Comparison of ENCODE assay signal across 25 mouse cellular contexts in genomic region chr5:123178792-123179191, GRCm38 (mm10). TPM values are rescaled to one million over a fixed set of nuclear protein-coding genes. Genes with fewer than 3 reads are reported as not detected.
DNase-seq lines count a peak whose midpoint lies in the region; ATAC-seq and TF ChIP-seq lines count a peak whose summit lies in the region.
"Had no signal": no experiment of that assay in that cellular context is flagged by ENCODE, and none has a peak within 500 bp of the region (broad histone marks: within the 10 kb centered on the region; RNA-seq: fewer than 3 reads in every experiment).

No protein-coding gene starts in this region.

- no peak for ATAC-seq in liver, postnatal 0 days
- no peak for ATAC-seq in liver, embryonic 11.5 days (replicated peaks; ENCODE audit: low FRiP score)
- ATAC-seq in CD4-positive, CD25-positive, alpha-beta regulatory T cell, adult 4 months: peak; percentile 34
- ATAC-seq: forebrain, embryonic 16.5 days; intestine, embryonic 15.5 days; Patski had no signal

- 84% methylated on average over 5 of the region's 5 CpGs for WGBS in liver, postnatal 0 days (ENCODE audit: insufficient replicate concordance)
- 86% methylated on average over 5 of the region's 5 CpGs for WGBS in liver, embryonic 11.5 days

- no peaks in the 10 kb centered on the region for H3K9me3 ChIP-seq in liver, postnatal 0 days (ENCODE audit: low read length)
- no peaks in the 10 kb centered on the region for H3K9me3 ChIP-seq in liver, embryonic 11.5 days (ENCODE audit: control insufficient read depth, low read length)
- H3K9me3 ChIP-seq: embryonic facial prominence, embryonic 12.5 days; embryonic facial prominence, embryonic 15.5 days; forebrain, embryonic 12.5 days; hindbrain, embryonic 12.5 days; hindbrain, embryonic 15.5 days; intestine, embryonic 15.5 days had no signal

- H3K4me3 ChIP-seq in liver, postnatal 0 days (ENCODE audit: low read depth, low read length): no peak overlapping the region
- no peak overlapping the region for H3K4me3 ChIP-seq in liver, embryonic 11.5 days (ENCODE audit: low read depth, low read length)
- H3K4me3 ChIP-seq: embryonic facial prominence, embryonic 12.5 days; embryonic facial prominence, embryonic 15.5 days; forebrain, embryonic 12.5 days; heart, adult 2 months; hindbrain, embryonic 12.5 days; hindbrain, embryonic 15.5 days; intestine, embryonic 15.5 days had no signal

- H3K4me1 ChIP-seq in liver, postnatal 0 days (ENCODE audit: insufficient read depth): peaks cover 2% of the 10 kb centered on the region; the same call in 1 of the 2 replicates
- no peaks in the 10 kb centered on the region for H3K4me1 ChIP-seq in liver, embryonic 11.5 days (replicated peaks; ENCODE audit: control insufficient read depth, insufficient read depth, low read length)
- H3K4me1 ChIP-seq: embryonic facial prominence, embryonic 12.5 days; embryonic facial prominence, embryonic 15.5 days; forebrain, embryonic 12.5 days; hindbrain, embryonic 12.5 days; hindbrain, embryonic 15.5 days; intestine, embryonic 15.5 days had no signal

- peak overlapping the region; percentile 33 for H3K4me2 ChIP-seq in liver, postnatal 0 days (ENCODE audit: low read depth, low read length)
- H3K4me2 ChIP-seq in liver, embryonic 11.5 days: no peak overlapping the region
- H3K4me2 ChIP-seq: embryonic facial prominence, embryonic 12.5 days; embryonic facial prominence, embryonic 15.5 days; forebrain, embryonic 12.5 days; heart, embryonic 11.5 days; hindbrain, embryonic 12.5 days; hindbrain, embryonic 15.5 days; intestine, embryonic 15.5 days had no signal

- TF ChIP-seq CTCF in liver, postnatal 0 days (IDR thresholded peaks at IDR 0.05; ENCODE audit: low read depth): no peak

- TF ChIP-seq EP300 in liver, postnatal 0 days (IDR thresholded peaks at IDR 0.05; ENCODE audit: low read depth): no peak

- no peak overlapping the region for H3K27ac ChIP-seq in liver, postnatal 0 days (ENCODE audit: low read depth)
- no peak overlapping the region for H3K27ac ChIP-seq in liver, embryonic 11.5 days (ENCODE audit: low read depth, low read length)
- H3K27ac ChIP-seq: embryonic facial prominence, embryonic 12.5 days; embryonic facial prominence, embryonic 15.5 days; forebrain, embryonic 12.5 days; heart, adult 2 months; hindbrain, embryonic 12.5 days; hindbrain, embryonic 15.5 days; intestine, embryonic 15.5 days had no signal

- H3K27me3 ChIP-seq in liver, postnatal 0 days (ENCODE audit: insufficient read depth, low read length): no peaks in the 10 kb centered on the region
- H3K27me3 ChIP-seq in liver, embryonic 11.5 days (replicated peaks; ENCODE audit: control insufficient read depth, insufficient read depth, low read length): no peaks in the 10 kb centered on the region
- H3K27me3 ChIP-seq in splenic B cell, adult 2 months (ENCODE audit: control insufficient read depth, insufficient read depth, low read length, poor library complexity, severe bottlenecking): no peaks in the 10 kb centered on the region
- H3K27me3 ChIP-seq: embryonic facial prominence, embryonic 12.5 days; embryonic facial prominence, embryonic 15.5 days; forebrain, embryonic 12.5 days; hindbrain, embryonic 12.5 days; hindbrain, embryonic 15.5 days; intestine, embryonic 15.5 days had no signal

- H3K36me3 ChIP-seq in liver, postnatal 0 days (replicated peaks; ENCODE audit: insufficient read depth, low read length): peaks cover 24% of the 10 kb centered on the region
- no peaks in the 10 kb centered on the region for H3K36me3 ChIP-seq in liver, embryonic 11.5 days (ENCODE audit: control insufficient read depth, insufficient read depth, low read length)
- H3K36me3 ChIP-seq in splenic B cell, adult 2 months (ENCODE audit: control insufficient read depth, insufficient read depth, low read length, poor library complexity, severe bottlenecking): no peaks in the 10 kb centered on the region
- H3K36me3 ChIP-seq: embryonic facial prominence, embryonic 12.5 days; embryonic facial prominence, embryonic 15.5 days; forebrain, embryonic 12.5 days; hindbrain, embryonic 12.5 days; hindbrain, embryonic 15.5 days; intestine, embryonic 15.5 days had no signal

- H3K9ac ChIP-seq in liver, postnatal 0 days (replicated peaks): no peak overlapping the region
- no peak overlapping the region for H3K9ac ChIP-seq in liver, embryonic 11.5 days (ENCODE audit: low read depth, low read length)
- H3K9ac ChIP-seq: embryonic facial prominence, embryonic 12.5 days; embryonic facial prominence, embryonic 15.5 days; forebrain, embryonic 12.5 days; hindbrain, embryonic 12.5 days; hindbrain, embryonic 15.5 days; intestine, embryonic 15.5 days had no signal

- no peak for DNase-seq in liver, postnatal 0 days
- DNase-seq in liver, embryonic 11.5 days (ENCODE audit: low spot score): no peak
- DNase-seq in splenic B cell, adult 2 months (ENCODE audit: low read depth, low spot score): peak; percentile 23
- no peak for DNase-seq in cerebellum, adult 11-12 months
- DNase-seq in right cerebral cortex, postnatal 25 days: no peak
- DNase-seq: adrenal gland, postnatal 10 days; adrenal gland, postnatal 36 days; cerebellum, adult 2 months; cerebellum, adult 9-11 months; cerebellum, postnatal 25 days; gastrocnemius, postnatal 10 days; gastrocnemius, postnatal 36 days; heart, adult 2 months had no signal

RNA-seq across cellular contexts. Expression of gene Hpd, which starts 3.7 kb away (rescaled TPM):
- polyA plus RNA-seq in liver, postnatal 0 days (2015; fragmentation: Nextera tagmentation; extraction: Ambion mirVana): 638 and 713 TPM in 2 replicates
- 2.5 and 3.5 TPM in 2 replicates for polyA plus RNA-seq in liver, embryonic 11.5 days (2014; fragmentation: Nextera tagmentation; extraction: Ambion mirVana)
- not detected for polyA plus RNA-seq in CD4-positive, CD25-positive, alpha-beta regulatory T cell, adult 4 months (2017; shearing (Covaris generic))
- polyA plus RNA-seq: cerebellum, adult 2 months; embryonic facial prominence, embryonic 12.5 days; embryonic facial prominence, embryonic 15.5 days; forebrain, embryonic 12.5 days; forebrain, embryonic 16.5 days; heart, embryonic 11.5 days; heart, embryonic 14.5 days; heart, postnatal 0 days; hindbrain, embryonic 12.5 days; hindbrain, embryonic 15.5 days; Patski had no signal

RNA-seq across cellular contexts. Expression of gene Psmd9, which starts 9.6 kb away (rescaled TPM):
- polyA plus RNA-seq in liver, postnatal 0 days (2015; fragmentation: Nextera tagmentation; extraction: Ambion mirVana): 116 and 120 TPM in 2 replicates
- polyA plus RNA-seq in liver, embryonic 11.5 days (2014; fragmentation: Nextera tagmentation; extraction: Ambion mirVana): 103 TPM in 2 replicates
- 10 to 100 TPM; 36.5 to 41.5 TPM for polyA plus RNA-seq in CD4-positive, CD25-positive, alpha-beta regulatory T cell, adult 4 months (2017; shearing (Covaris generic))

RNA-seq across cellular contexts. Expression of gene Setd1b, which starts 36.8 kb away (rescaled TPM):
- 3.6 and 4.3 TPM in 2 replicates for polyA plus RNA-seq in liver, postnatal 0 days (2015; fragmentation: Nextera tagmentation; extraction: Ambion mirVana)
- polyA plus RNA-seq in liver, embryonic 11.5 days (2014; fragmentation: Nextera tagmentation; extraction: Ambion mirVana): 7.9 and 9.6 TPM in 2 replicates
- polyA plus RNA-seq in CD4-positive, CD25-positive, alpha-beta regulatory T cell, adult 4 months (2017; shearing (Covaris generic)): 10 to 100 TPM; 17.1 to 20.8 TPM

RNA-seq across cellular contexts. Expression of gene Rhof, which starts 46.3 kb away (rescaled TPM):
- polyA plus RNA-seq in liver, postnatal 0 days (2015; fragmentation: Nextera tagmentation; extraction: Ambion mirVana): 2.1 and 2.4 TPM in 2 replicates
- 4.6 and 4.8 TPM in 2 replicates for polyA plus RNA-seq in liver, embryonic 11.5 days (2014; fragmentation: Nextera tagmentation; extraction: Ambion mirVana)
- polyA plus RNA-seq in CD4-positive, CD25-positive, alpha-beta regulatory T cell, adult 4 months (2017; shearing (Covaris generic)): 100 to 1,000 TPM in 1 of 2 experiments, 10 to 100 TPM in 1; 80.6 to 101 TPM

Comparison
In these comparisons a context has a peak if more than half of its experiments do, and no peak if none do; other contexts are left out.
1. RNA of gene Hpd, which starts 3.7 kb away (polyA plus RNA-seq): 638 to 713 TPM in liver, postnatal 0 days; 2.5 to 3.5 TPM in liver, embryonic 11.5 days and not detected in CD4-positive, CD25-positive, alpha-beta regulatory T cell, adult 4 months; every median in the first group is over 100 times any median in the second.